Mouse (Mus musculus) bone marrow, adult 2 months (tissue): Measurements from ENCODE around the gene Ifit3b. TPM values are rescaled to one million over a fixed set of nuclear protein-coding genes. Genes with fewer than 3 reads are reported as not detected.
"Not testable (repeated sequence)": the region's sequence is repeated elsewhere in the genome, so short reads cannot be mapped to it uniquely, and the experiment has no call there.

Experiments used
- H3K27ac ChIP-seq: fragments of 200-500 bp; 2 replicates; pipeline ENCODE4 v1.5.1; 2012; ENCODE audit warnings: low read depth, mild to moderate bottlenecking, control low read depth, inconsistent platforms, low read length; ENCODE audit not compliant: control insufficient read depth, poor library complexity, insufficient read depth
- H3K4me1 ChIP-seq: fragments of 200-500 bp; 2 replicates; pipeline ENCODE4 v1.6.1; 2011; ENCODE audit warnings: low read length; ENCODE audit not compliant: control insufficient read depth, insufficient read depth
- H3K4me3 ChIP-seq: fragments of 200-500 bp; replicated peaks from 2 replicates; pipeline ENCODE3; 2011; ENCODE audit warnings: mild to moderate bottlenecking, low read depth, low read length, control low read depth; ENCODE audit not compliant: control insufficient read depth
- CTCF ChIP-seq: fragments of 200-500 bp; IDR thresholded peaks from 2 replicates; pipeline ENCODE4 v1.5.1; 2011; ENCODE audit warnings: low read length, control low read depth; ENCODE audit not compliant: control insufficient read depth, insufficient read depth
- POLR2A ChIP-seq: fragments of 200-500 bp; IDR thresholded peaks from 2 replicates; pipeline ENCODE4 v1.6.1; 2011; ENCODE audit warnings: low read depth, mild to moderate bottlenecking, control low read depth, low read length, borderline replicate concordance; ENCODE audit not compliant: control insufficient read depth
- WGBS: fragments of 180-500 bp; shearing (Covaris S2); methylation state at CpG from one replicate; pipeline ENCODE4 v1.1.7; 2018; 5-methylcytosine and 5-hydroxymethylcytosine counted together
- polyA plus RNA-seq: library from polyadenylated mRNA; stranded (reverse); fragments of >200 nt; gene quantifications from 2 replicates; pipeline ENCODE4 v1.2.4, GENCODE M21; 2011; ENCODE audit warnings: low replicate concordance; ENCODE audit not compliant: missing spikeins, insufficient read depth, insufficient read length

Ifit3b gene
- polyA plus RNA-seq, 1 experiment: 4.4 TPM

DNA sequence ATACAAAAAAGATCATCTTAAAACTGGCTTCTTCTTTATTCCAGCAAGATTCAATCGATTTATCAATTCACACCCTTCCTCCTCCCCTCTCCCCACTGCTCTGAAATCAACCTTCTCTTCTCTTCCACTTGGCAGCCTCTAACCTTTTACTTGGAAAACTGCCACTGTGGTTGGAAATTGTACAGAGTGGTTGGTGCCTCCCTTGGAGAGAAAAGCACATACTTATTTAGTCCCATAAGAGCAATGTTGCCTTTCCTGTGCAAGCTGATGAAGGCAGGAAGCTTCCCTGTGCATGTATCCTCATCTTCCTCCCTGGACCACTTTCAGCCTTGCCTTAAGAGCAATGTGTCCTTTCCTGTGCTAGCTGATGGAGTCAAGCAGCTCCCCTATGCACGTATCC lies 9.4 kb upstream of the Ifit3b start:
- TF ChIP-seq CTCF (no peak), POLR2A (no peak)
- H3K27ac ChIP-seq: no peak overlapping the region
- H3K4me3 ChIP-seq: no peak overlapping the region
- peaks cover 5% of the 10 kb centered on the region for H3K4me1 ChIP-seq
- 60% methylated on average over 2 of the region's 2 CpGs for WGBS

DNA sequence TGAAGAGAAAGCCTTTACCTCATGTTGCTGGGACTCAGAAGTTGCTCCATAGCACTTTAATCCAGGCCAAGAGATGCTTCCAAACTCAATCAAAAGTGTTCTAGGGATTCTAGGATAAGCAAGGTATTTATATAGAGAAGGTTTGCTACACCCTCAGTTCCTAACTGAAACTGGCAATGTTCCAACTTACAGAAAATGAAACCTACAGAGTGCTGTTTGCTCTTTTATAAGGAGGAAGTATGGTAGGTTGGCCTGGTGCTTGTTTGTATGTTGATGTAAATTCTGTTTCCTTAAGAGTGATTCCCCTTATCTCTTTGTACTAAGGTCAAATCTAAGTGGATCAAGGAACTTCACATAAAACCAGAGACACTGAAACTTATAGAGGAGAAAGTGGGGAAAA lies 8.5 kb upstream of the Ifit3b start:
- H3K4me3 ChIP-seq, H3K4me1 ChIP-seq, H3K27ac ChIP-seq: not testable (repeated sequence)

DNA sequence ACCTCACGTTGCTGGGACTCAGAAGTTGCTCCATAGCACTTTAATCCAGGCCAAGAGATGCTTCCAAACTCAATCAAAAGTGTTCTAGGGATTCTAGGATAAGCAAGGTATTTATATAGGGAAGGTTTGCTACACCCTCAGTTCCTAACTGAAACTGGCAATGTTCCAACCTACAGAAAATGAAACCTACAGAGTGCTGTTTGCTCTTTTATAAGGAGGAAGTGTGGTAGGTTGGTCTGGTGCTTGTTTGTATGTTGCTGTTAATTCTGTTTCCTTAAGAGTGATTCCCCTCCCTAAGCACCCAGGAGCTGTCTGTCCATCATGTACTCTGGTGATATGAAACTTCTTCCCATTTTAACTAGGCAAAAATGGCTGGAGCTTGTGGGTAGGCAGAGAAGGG lies 5.9 kb upstream of the Ifit3b start, which contains the start of gene Ifit1bl1:
TSS of gene Ifit1bl1 (minus strand) at position 69 of the 400 bp plus-strand sequence.
- whole genome bisulfite sequencing: 69% methylated on average over 1 of the region's 1 CpGs
- H3K4me3 ChIP-seq, H3K4me1 ChIP-seq: not testable (repeated sequence)
- peak within 1 kb of the TSS; percentile 42; the same call in 1 of the 2 replicates for H3K27ac ChIP-seq

DNA sequence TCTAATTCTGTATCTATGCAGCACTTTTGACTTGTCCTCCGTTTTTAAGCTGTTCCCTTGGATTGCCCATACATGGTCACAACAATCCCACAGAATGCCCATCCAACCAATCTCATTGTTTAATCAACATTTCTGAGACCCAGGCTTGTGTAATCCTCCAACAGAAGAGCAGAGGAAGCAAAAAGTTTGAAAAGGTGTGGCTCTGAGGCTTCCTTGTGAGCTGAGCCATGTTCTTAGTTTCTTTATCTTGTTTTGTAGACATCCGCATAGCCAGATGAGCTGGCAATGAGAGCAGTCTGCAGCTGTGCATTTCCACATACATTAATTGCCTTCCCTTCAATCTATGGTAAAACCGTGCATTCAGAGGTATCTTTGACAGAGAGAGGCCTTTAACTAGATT lies 2.3 kb upstream of the Ifit3b start:
- Histone ChIP-seq H3K4me3 (no peak overlapping the region), H3K4me1 (peaks cover 3% of the 10 kb centered on the region), H3K27ac (no peak overlapping the region)
- WGBS: 76% methylated on average over 3 of the region's 3 CpGs
- TF ChIP-seq CTCF: no peak
- 0 out of 2 replicates have a peak, but pooled peaks have one; percentile 16 for TF ChIP-seq POLR2A

DNA sequence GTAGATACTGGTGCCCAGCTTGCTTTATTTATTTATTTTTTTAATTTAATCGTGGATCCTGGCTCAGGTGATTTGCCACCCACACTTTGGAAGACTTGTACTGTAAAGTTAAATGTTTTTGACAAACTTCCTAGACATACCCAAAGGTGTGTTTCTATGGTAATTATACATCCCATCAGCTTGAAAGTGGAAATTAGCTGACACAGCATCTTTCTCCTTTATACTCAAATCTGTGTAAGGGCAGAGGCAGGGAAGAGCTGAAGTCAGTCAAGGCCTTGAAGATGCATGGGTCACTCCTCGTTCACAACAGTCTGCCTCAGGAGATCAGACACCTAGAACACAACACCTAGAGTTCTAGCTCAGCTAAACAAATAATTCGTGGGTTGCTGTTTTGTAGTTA lies 2.3 kb downstream of the Ifit3b start:
- not testable (repeated sequence) for H3K4me3 ChIP-seq, H3K27ac ChIP-seq, H3K4me1 ChIP-seq
- 69% methylated on average over 3 of the region's 3 CpGs for WGBS

DNA sequence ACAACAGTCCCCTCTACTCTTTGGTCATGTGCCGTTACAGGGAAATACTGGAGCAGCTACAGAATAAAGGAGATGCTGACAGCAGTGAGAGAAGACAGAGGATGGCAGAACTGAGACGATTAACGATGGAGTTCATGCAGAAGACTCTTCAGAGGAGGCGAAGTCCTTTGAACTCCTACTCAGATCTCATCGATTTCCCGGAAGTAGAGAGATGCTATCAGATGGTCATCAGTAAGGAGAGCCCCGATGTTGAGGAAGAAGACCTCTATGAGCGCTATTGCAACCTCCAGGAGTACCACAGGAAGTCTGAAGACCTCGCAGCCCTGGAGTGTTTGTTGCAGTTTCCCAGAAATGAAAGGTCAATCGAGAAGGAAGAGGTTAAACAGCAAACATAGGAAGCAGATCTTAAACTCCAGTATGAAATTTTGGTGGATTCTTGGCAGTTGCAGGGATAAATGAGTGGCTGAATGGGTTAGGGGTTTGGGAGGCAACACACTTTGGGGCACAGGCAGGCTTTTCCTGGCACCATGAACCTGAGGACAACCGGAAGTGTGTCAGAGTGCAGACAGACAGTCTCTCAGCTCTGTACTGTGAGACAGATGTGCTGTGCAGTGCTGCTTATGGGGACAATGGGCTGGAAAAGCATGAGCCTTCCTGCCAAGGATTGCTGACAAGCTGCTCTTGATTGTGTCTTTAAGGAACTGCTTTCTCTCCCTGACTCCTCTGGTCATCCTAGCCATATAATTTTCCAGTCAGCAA lies 4.7 kb downstream of the Ifit3b start:
- not testable (repeated sequence) for H3K4me1 ChIP-seq, H3K27ac ChIP-seq, H3K4me3 ChIP-seq
- 45% methylated on average over 6 of the region's 11 CpGs for WGBS

DNA sequence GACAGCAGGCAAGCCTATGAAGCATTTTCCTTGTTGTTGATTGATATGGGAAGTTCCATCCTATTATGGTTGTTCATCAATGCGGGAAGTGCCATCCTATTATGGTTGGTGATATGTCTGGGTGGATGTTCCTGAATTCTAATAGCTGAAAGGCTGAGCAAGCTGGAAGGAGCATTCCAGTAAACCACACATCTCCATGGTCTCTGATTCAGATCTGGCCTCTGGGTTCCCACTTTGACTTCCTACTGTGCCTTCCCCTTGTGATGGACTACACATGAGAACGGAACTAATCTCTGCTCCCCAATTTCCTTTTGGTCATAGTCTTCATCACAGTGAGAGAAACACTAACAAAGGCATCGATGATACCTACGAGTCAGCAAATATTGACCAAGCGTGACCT lies 13.1 kb downstream of the Ifit3b start:
- H3K27ac ChIP-seq: no peak overlapping the region
- TF ChIP-seq CTCF (no peak), POLR2A (no peak)
- no peak overlapping the region for H3K4me3 ChIP-seq
- peaks cover 3% of the 10 kb centered on the region; the same call in 1 of the 2 replicates for H3K4me1 ChIP-seq
- WGBS: 84% methylated on average over 5 of the region's 5 CpGs

DNA sequence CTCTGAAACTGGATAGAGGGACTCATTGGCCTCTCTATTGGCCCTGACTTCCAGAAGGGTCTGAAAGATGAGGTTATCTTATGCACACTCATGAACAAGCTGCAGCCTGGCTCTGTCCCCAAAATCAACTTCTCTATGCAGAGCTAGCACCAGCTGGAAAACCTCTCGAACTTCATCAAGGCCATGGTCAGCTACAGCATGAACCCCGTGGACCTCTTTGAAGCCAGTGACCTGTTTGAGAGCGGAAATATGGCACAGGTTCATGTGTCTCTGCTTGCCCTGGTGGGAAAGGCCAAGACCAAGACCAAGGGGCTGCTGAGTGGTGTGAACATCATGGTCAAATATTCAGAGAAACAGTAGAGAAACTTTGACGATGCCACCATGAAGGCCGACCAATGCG lies 16.0 kb downstream of the Ifit3b start:
- WGBS: 89% methylated on average over 6 of the region's 6 CpGs
- Histone ChIP-seq H3K27ac (no peak overlapping the region), H3K4me1 (peaks cover 2% of the 10 kb centered on the region; the same call in 1 of the 2 replicates), H3K4me3 (no peak overlapping the region)
- TF ChIP-seq POLR2A: no peak
- no peak for TF ChIP-seq CTCF

DNA sequence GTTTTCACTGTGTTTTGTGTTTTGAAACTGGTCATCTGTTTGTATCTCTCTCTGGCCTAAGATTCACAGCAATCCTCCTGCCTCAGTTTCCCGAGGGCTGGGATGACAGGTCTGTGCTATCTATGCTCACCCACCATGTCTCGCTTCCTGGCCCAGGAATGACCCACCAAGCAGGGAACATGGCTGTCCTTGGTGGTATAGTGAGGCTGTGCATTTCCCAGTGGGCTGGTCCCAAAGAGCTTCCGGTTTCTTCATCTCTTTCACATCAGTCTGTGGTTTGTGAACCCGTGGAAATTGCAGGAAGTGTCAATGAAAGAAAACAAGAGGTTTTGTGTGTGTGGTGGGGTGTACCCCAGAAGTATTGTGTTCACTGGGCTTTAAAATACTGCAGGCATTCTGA lies 16.9 kb downstream of the Ifit3b start:
- peaks cover 2% of the 10 kb centered on the region; the same call in 1 of the 2 replicates for H3K4me1 ChIP-seq
- 27% methylated on average over 4 of the region's 4 CpGs for WGBS
- peak overlapping the region; percentile 40 for H3K27ac ChIP-seq
- no peak for TF ChIP-seq CTCF
- TF ChIP-seq POLR2A: no peak
- no peak overlapping the region for H3K4me3 ChIP-seq
